Mouse (Mus musculus) MEL (cell line): Measurements from ENCODE around the gene 6430548M08Rik.

ENCODE experiments used
- CTCF ChIP-seq, 3 experiments: IDR thresholded peaks in 2 of 3; conservative IDR thresholded peaks in 1 of 3; 2 replicates each; pipeline ENCODE4 v1.5.1; 2011 to 2012; ENCODE audit warnings: low read length in 3 of 3, low read depth in 2 of 3, mild to moderate bottlenecking in 2 of 3, improper control_type of control experiment in 1 of 3, inconsistent platforms in 1 of 3, mixed read lengths in 1 of 3, moderate library complexity in 1 of 3; ENCODE audit not compliant: control insufficient read depth in 1 of 3, insufficient read depth in 1 of 3, poor library complexity in 1 of 3, severe bottlenecking in 1 of 3
- GATA1 ChIP-seq: IDR thresholded peaks from 2 replicates; pipeline ENCODE4 v1.6.1; 2011; ENCODE audit warnings: low read depth, low read length, improper control_type of control experiment
- HCFC1 ChIP-seq: IDR thresholded peaks from 2 replicates; pipeline ENCODE4 v1.6.1; 2012; ENCODE audit warnings: low read depth, mild to moderate bottlenecking, inconsistent platforms, low read length, improper control_type of control experiment, moderate library complexity
- JUND ChIP-seq: IDR thresholded peaks from 2 replicates; pipeline ENCODE4 v1.6.1; 2011; ENCODE audit warnings: low read depth, mild to moderate bottlenecking, improper control_type of control experiment, low read length
- KAT2A ChIP-seq: conservative IDR thresholded peaks from 2 replicates; pipeline ENCODE4 v1.6.1; 2012; ENCODE audit warnings: low read depth, low read length, improper control_type of control experiment, inconsistent platforms
- MAFK ChIP-seq: IDR thresholded peaks from 2 replicates; pipeline ENCODE4 v1.6.1; 2011; ENCODE audit warnings: low read depth, mild to moderate bottlenecking, low read length, improper control_type of control experiment, borderline replicate concordance
- POLR2A ChIP-seq, 2 experiments: IDR thresholded peaks; 2 replicates each; pipeline ENCODE4 v1.6.1; 2011 to 2012; ENCODE audit warnings: low read length in 2 of 2, mild to moderate bottlenecking in 2 of 2, control low read depth in 1 of 2, improper control_type of control experiment in 1 of 2, low read depth in 1 of 2, moderate library complexity in 1 of 2; ENCODE audit not compliant: control insufficient read depth in 1 of 2, insufficient read depth in 1 of 2, poor library complexity in 1 of 2
- UBTF ChIP-seq: IDR thresholded peaks from 2 replicates; pipeline ENCODE4 v1.6.1; 2012; ENCODE audit warnings: low read depth, mild to moderate bottlenecking, inconsistent platforms, low read length, improper control_type of control experiment, moderate library complexity, borderline replicate concordance; ENCODE audit not compliant: insufficient read depth
- ZC3H11A ChIP-seq: IDR thresholded peaks from 2 replicates; pipeline ENCODE4 v1.6.1; 2012; ENCODE audit warnings: low read depth, mild to moderate bottlenecking, inconsistent platforms, low read length, improper control_type of control experiment

DNA sequence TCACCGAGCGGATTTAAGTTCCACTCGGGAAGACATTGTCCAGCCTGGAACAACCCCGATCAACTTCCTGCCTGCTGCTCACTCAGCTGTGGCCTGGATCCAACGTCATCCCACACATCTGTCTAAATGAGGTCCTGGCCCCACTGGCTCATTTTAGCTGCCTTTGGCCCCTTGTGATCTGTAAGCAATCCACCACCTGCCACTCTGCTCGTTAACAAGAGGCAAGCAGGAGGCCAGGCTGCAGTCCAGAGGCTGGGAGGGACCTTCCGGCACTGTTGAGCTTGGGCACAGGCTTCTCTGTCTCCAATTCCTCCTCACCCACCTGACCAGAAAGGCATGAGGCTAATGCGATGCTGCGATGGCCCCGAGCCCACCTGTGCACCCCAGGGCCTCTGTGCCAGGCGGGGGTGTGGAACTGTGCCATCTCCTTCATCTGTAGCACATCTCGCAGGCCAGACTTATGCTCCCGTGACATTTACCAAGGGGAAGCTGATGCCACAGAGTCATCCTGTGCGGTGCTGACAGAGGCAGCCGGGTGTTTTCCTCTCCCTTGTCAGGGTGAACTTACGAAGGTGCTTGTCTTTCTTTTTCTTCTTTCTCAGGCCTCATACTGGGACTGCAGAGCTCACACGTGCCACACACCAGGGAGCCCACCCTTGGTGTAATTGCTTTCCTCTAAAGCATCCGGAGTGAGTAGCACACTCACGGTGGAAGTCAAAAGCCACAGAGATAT lies 45.9 kb upstream of the 6430548M08Rik start:
- TF ChIP-seq POLR2A (IDR thresholded peaks at IDR 0.05; ENCODE audit: control insufficient read depth in 1 of 2, insufficient read depth in 1 of 2, low read depth in 1 of 2, low read length in 2 of 2, poor library complexity in 1 of 2) (no peak), CTCF (IDR thresholded peaks at IDR 0.05 in 2 of 3, conservative IDR thresholded peaks at IDR 0.05 in 1 of 3; ENCODE audit: control insufficient read depth in 1 of 3, insufficient read depth in 1 of 3, low read depth in 2 of 3, low read length in 3 of 3, poor library complexity in 1 of 3, severe bottlenecking in 1 of 3) (no peak), KAT2A (no peak), HCFC1 (no peak), ZC3H11A (no peak), JUND (no peak), MAFK (no peak), GATA1 (no peak), UBTF (no peak)
